Mouse (Mus musculus) G1E (cell line): ENCODE measurements at regions not wholly inside any gene's neighbourhood (a gene's known extent, or its start where the extent isn't known, plus 50 kb on each side); places are given as distances from the start of the nearest gene placed in this dataset.

Experiments used
- ATAC-seq: 2 replicates; pipeline ENCODE4 v1.8.0; 2016; ENCODE audit warnings: mild to moderate bottlenecking; ENCODE audit not compliant: insufficient number of reproducible peaks, poor library complexity, low FRiP score, severe bottlenecking; ENCODE audit errors: extremely low read depth
- DNase-seq: peaks from one replicate; pipeline ENCODE4 v3.0.0; 2012; ENCODE audit warnings: low spot score
- H3K27me3 ChIP-seq: 2 replicates; pipeline ENCODE4 v1.6.1; 2012; ENCODE audit warnings: mild to moderate bottlenecking, low read length, inconsistent platforms; ENCODE audit not compliant: insufficient read depth
- H3K36me3 ChIP-seq: replicated peaks from 2 replicates; pipeline ENCODE3; 2012; ENCODE audit warnings: mild to moderate bottlenecking, inconsistent platforms
- H3K4me1 ChIP-seq: 2 replicates; pipeline ENCODE4 v1.6.1; 2012; ENCODE audit warnings: low read depth, low read length, inconsistent platforms, mixed read lengths; ENCODE audit not compliant: insufficient read depth
- H3K4me3 ChIP-seq: 2 replicates; pipeline ENCODE4 v1.5.1; 2012; ENCODE audit warnings: low read depth, mild to moderate bottlenecking, inconsistent platforms, low read length, moderate library complexity, mixed read lengths
- H3K9me3 ChIP-seq: replicated peaks from 2 replicates; pipeline ENCODE4 v1.6.1; 2012; ENCODE audit warnings: inconsistent platforms
- CTCF ChIP-seq: IDR thresholded peaks from 2 replicates; pipeline ENCODE4 v1.5.1; 2012; ENCODE audit warnings: low read depth, low read length, inconsistent platforms, mixed read lengths
- GATA1 ChIP-seq: IDR thresholded peaks from 2 replicates; pipeline ENCODE4 v1.6.1; 2012; ENCODE audit warnings: borderline replicate concordance, low read length, inconsistent platforms, mixed read lengths
- GATA2 ChIP-seq: IDR thresholded peaks from 2 replicates; pipeline ENCODE4 v1.6.1; 2012; ENCODE audit warnings: low read depth, low read length, inconsistent platforms, borderline replicate concordance
- POLR2AphosphoS5 ChIP-seq: IDR thresholded peaks from 2 replicates; pipeline ENCODE4 v1.6.1; 2012; ENCODE audit warnings: low read depth, low read length, inconsistent platforms; ENCODE audit not compliant: insufficient replicate concordance
- TAL1 ChIP-seq: conservative IDR thresholded peaks from 2 replicates; pipeline ENCODE4 v1.6.1; 2012; ENCODE audit warnings: low read depth, low read length, inconsistent platforms, mixed read lengths

DNA sequence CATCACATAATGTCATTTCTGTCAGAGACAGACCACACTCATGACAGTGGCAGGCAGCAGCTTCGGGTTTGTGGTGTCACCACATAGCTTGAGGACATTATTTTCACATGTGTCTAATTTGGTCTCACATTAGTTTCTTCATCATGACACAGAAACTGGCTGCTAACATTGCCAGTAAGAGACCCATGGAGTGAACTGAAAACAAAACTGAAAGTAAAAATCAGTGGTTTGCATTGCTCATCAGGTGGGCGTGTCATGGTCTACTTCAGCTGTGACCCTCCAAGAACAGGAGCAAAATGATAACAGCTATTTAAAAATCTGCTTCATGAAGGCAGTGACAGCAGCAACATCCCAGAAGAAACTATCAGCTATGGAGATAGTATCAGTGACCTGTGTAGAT is 146.6 kb upstream of the Olig3 start:
- no peaks in the 10 kb centered on the region for H3K36me3 ChIP-seq
- H3K4me3 ChIP-seq = peak overlapping the region; percentile 24; the same call in 1 of the 2 replicates
- peaks cover 10% of the 10 kb centered on the region for H3K4me1 ChIP-seq
- no peaks in the 10 kb centered on the region for H3K27me3 ChIP-seq
- H3K9me3 ChIP-seq = no peaks in the 10 kb centered on the region
- DNase-seq = no peak
- no peak for ATAC-seq
- TF ChIP-seq TAL1 = no peak
- TF ChIP-seq GATA2 = no peak
- no peak for TF ChIP-seq POLR2AphosphoS5
- no peak for TF ChIP-seq CTCF
- TF ChIP-seq GATA1 = no peak

- ATAC-seq = no peak
- peaks cover 10% of the 10 kb centered on the region for H3K4me1 ChIP-seq
- H3K36me3 ChIP-seq = no peaks in the 10 kb centered on the region
- no peaks in the 10 kb centered on the region for H3K9me3 ChIP-seq
- TF ChIP-seq POLR2AphosphoS5 (no peak), GATA2 (no peak), GATA1 (no peak), TAL1 (no peak), CTCF (no peak)
- 0 out of 2 replicates have a peak, but pooled peaks cover under 1% of the 10 kb centered on the region for H3K27me3 ChIP-seq
- no peak overlapping the region for H3K4me3 ChIP-seq
- DNase-seq = no peak
Observed at GRCm38 (mm10) chr10:19208101-19208722, 148.1 kb upstream of the Olig3 start.

DNA sequence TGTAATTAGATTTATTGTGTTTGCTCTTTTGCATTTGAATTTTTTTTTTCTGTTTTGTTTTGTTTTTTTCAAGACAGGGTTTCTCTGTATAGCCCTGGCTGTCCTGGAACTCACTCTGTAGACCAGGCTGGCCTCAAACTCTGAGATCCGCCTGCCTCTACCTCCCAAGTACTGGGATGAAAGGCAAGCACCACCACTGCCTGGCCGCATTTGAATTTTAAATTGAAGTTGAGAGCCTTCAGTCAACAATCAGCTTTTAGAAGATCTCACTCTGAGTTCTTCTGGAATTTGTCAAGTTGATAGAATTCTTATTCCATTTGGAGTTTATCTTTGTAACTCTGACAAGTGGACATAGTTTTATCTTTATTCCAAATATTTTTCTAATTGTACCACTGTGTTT is 148.8 kb upstream of the Olig3 start:
- DNase-seq (no peak), ATAC-seq (no peak)
- Histone ChIP-seq H3K27me3 (peaks cover 4% of the 10 kb centered on the region; the same call in 1 of the 2 replicates), H3K9me3 (no peaks in the 10 kb centered on the region), H3K4me1 (peaks cover 10% of the 10 kb centered on the region), H3K4me3 (no peak overlapping the region), H3K36me3 (no peaks in the 10 kb centered on the region)
- no peak for TF ChIP-seq POLR2AphosphoS5
- TF ChIP-seq TAL1 = no peak
- TF ChIP-seq GATA1 = no peak
- TF ChIP-seq GATA2 = no peak
- TF ChIP-seq CTCF = no peak

DNA sequence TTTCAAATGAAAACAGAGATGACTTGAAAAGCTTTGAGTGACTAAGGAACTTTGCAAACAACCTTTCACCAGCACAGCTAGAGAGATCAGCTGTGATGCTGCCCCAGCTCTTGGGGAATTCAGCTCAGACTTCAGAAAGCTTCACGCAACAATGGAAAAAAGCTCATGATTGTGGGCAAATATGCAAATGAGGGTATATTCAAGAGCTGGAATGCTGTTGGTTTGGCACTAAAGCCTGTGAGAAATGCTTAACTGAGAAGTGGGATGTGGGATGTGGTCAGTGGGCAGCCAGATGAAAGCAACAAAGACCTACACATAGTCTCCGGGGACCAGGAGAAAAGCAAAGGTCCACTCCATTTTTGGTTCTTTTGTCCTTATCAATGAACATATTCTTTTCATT is 156.0 kb upstream of the Olig3 start:
- no peaks in the 10 kb centered on the region for H3K36me3 ChIP-seq
- TF ChIP-seq TAL1 = no peak
- TF ChIP-seq GATA1 = no peak
- no peak for TF ChIP-seq GATA2
- TF ChIP-seq CTCF = no peak
- no peak for TF ChIP-seq POLR2AphosphoS5
- DNase-seq (no peak), ATAC-seq (no peak)
- no peak overlapping the region for H3K4me3 ChIP-seq
- H3K27me3 ChIP-seq = peaks cover 4% of the 10 kb centered on the region; the same call in 1 of the 2 replicates
- H3K4me1 ChIP-seq = no peaks in the 10 kb centered on the region
- no peaks in the 10 kb centered on the region for H3K9me3 ChIP-seq

GRCm38 (mm10) chr10:19195676-19196075 is 160.7 kb upstream of the Olig3 start:
- ATAC-seq (no peak), DNase-seq (no peak)
- Histone ChIP-seq H3K4me1 (no peaks in the 10 kb centered on the region; the same call in 1 of the 2 replicates), H3K4me3 (no peak overlapping the region), H3K9me3 (no peaks in the 10 kb centered on the region), H3K36me3 (no peaks in the 10 kb centered on the region), H3K27me3 (no peaks in the 10 kb centered on the region; the same call in 1 of the 2 replicates)
- no peak for TF ChIP-seq CTCF
- no peak for TF ChIP-seq GATA1
- TF ChIP-seq GATA2 = no peak
- no peak for TF ChIP-seq POLR2AphosphoS5
- no peak for TF ChIP-seq TAL1

DNA sequence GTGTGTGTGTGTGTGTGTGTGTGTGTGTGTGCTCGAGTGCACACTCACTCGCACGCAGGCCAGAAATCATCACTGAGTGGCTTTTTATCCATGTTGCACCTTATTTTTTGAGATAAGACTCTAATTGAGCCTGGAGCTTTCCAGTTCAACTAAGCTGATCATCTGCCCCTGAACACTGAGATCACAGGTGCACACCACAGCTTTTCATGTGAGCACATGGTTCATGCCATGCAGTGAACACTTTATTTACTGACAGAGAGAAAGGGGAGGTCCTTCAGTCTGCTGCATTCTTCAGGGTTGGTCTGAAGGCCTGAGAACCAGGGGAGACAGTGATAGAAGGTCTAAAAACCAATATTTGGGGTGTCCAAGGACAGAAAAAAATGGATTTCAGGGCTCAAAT is 161.7 kb upstream of the Olig3 start:
- no peak overlapping the region for H3K4me3 ChIP-seq
- no peaks in the 10 kb centered on the region for H3K9me3 ChIP-seq
- no peaks in the 10 kb centered on the region for H3K36me3 ChIP-seq
- H3K27me3 ChIP-seq = no peaks in the 10 kb centered on the region; the same call in 1 of the 2 replicates
- TF ChIP-seq TAL1 (no peak), CTCF (no peak), GATA2 (no peak), GATA1 (no peak), POLR2AphosphoS5 (no peak)
- DNase-seq (no peak), ATAC-seq (no peak)
- H3K4me1 ChIP-seq = no peaks in the 10 kb centered on the region; the same call in 1 of the 2 replicates
